Mouse (Mus musculus) embryo, embryonic 10 days (tissue): ENCODE measurements around the gene Etl4.

Source experiments
- DNase-seq: peaks from one replicate; pipeline ENCODE4 v3.0.0-alpha.2; 2015; ENCODE audit warnings: low spot score

Etl4 gene

GRCm38 (mm10) chr2:20763511-20764212 is 854.1 kb downstream of the Etl4 start:
- no peak for DNase-seq

DNA sequence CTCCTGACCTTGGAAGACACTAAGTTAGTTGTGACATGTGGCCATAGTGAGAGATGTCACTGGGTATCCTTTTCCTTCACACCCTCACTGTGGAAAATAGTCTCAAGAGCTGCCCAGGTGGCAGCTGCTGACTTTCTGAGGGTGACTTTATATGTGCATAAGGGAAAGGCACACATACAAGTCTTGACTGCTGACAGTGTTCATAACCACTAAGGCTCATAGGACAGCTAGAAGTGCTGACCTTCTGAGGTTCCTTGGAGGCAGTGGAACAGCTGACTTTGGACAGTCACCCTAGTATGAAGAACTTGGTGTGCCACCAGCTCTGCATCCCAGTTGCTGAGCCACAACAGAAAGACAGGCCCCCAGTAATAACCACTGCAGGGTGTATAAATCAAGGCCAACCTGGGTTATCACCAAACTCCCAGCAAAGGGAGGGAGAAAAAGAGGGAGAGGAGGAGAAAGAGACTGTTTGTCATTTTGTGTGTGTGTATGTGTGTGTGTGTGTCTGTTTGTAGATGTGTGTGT is 855.0 kb downstream of the Etl4 start:
- DNase-seq: no peak

- peak; percentile 59 for DNase-seq
Measured at GRCm38 (mm10) chr2:20768681-20769080, 859.1 kb downstream of the Etl4 start.

GRCm38 (mm10) chr2:20770171-20770570 is 860.6 kb downstream of the Etl4 start:
- no peak for DNase-seq

DNA sequence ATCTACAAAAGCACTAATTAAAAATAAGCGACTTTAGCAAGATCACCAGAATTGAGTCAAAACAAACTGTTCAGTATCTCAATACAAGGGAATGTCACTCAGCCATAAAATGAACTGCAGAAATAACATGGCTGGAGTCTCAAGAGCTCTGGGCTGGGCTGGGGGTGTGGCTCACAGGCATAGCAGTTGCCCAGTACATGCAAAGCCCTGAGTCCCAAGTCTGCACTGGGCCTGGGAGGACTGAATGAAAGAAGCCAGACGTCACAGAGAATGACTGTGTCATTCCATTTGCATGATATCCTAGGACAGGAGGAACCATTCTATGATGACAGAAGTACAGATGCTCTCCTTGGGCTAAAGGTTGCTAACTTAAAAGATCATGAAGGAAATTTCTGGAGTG is 864.9 kb downstream of the Etl4 start:
- DNase-seq: no peak

DNA sequence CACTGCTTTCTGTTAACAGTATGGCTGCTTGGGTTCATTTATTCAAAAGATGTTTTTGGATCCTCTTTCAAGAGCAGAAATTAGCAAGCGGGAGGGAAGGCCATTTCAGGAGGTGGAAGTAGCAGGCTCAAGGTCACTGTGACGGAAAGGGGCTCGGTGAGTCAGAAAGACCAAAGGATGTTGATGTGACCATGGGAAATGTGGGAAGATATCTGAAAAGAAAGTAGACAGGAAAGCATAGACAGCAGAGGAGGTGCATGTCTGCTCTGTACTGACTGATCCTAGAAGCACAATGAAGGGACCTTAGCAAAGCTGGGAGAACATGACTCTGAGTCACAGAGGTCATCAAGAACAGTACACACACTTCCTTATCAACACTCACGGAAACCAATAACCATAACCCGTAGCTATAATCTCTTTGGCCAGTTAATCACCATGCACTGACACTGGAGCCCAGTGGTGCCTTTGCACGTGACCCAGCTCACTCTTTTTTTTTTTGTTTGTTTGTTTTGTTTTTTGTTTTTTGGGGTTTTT is 866.7 kb downstream of the Etl4 start:
- DNase-seq: no peak

DNA sequence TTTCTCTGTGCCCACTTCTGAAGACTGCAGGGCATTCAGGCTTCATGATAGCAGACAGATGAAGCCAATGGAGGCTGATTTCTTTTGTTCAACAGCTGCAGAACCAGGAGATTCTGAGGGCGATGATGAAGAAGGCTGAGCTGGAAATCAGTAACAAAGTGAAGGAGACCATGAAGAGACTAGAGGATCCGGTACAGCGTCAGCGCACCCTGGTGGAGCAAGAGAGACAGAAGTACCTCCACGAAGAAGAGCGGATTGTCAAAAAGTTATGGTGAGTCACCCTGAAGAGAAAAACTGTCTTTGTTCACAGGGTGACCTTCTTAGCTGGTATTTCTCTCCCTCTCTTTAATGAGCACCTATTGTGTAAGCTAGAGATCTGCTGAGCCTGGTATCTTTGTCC is 868.4 kb downstream of the Etl4 start:
- DNase-seq: peak; percentile 53

DNA sequence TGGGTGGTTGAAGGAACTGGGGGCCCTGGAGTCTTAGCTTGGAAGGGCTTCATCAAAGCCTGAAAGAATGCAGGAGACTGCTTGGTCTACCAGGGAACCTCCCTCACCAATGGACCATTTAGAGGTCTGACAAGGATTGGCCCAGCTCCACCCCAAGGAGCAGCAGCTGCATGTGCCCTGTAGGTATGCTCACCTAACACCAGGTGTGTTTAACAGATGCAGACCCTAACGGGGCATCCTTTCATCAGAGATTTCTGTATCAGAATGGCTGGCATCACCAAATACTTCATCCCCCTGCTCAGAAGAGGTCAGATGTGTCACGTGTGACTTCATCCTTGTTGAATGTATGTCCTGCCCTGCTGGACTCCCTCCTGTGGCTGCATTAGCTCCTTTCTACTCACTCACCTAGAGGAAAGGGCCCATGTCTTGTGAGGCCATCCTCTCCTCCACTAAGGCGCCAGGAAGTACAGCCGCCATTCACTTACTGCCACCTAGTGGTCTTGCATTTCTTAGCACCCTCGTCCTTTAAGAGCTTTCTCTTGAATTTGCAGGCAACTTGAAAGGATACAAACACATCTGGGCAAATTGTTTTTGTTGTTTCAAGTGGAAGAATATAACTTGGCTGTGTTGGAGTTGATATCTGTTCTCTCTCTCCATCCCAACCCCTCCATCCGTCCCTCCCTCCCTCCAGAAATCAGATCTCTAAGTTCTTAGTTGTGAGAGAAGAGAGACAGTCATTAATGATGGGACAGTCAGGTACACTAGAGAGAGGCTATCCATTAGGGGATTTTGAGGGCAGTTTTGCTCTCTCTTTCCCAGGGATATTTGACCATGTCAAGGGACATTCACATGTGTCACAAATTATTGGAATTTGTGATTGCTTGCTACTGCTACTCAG is 870.2 kb downstream of the Etl4 start:
- peak; percentile 89 for DNase-seq

DNA sequence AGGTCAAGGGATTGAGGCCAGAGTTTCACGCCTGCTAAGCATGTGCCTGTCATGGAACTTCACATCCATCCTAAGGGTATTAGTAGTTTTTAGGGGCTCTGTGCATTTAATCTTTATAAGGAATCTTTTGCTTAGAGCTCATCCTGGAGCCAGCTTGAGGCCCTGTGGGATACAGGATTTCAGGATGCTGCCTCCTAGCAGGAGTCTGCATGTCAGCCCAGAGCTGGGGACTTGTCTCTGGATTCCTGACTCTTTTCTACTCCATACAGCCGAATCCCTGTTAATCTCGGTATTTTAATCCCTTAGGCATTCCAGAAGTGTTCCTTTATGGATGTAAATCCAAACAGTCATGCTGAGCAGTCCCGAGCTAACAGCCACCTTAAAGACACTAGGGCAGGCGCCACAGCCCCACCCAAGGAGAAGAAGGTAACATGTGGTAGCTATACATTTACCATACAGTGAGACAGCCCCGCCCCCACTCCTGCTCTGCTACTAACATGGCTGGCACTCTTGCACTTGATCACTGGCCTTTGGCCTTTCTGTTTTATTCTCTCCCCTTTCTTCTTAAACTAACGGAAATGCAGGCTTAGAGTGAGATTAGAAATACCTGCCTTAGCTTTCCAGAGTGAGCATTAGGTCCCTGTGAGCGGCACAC is 891.8 kb downstream of the Etl4 start:
- DNase-seq: no peak

DNA sequence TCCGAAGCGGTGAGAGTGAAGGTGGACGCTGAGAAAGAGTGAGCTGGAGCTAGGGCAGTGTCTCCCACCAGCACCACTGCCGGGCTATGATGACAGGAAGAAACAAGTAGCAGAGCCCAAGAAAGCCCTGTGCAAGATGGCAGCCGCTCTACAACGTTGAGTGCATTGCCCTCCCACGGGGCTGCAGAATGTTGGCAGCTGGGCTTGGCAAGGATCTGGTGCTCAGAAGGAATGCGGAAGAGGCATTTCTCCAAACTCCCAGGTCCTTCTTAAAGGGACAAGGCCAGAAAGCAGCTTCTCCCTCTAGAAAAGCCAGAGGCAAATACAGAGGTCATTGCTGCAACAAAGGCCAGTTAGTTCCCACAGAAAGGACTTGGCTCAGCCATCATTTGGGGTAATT is 901.9 kb downstream of the Etl4 start:
- DNase-seq: no peak

GRCm38 (mm10) chr2:20813986-20814385 is 904.4 kb downstream of the Etl4 start:
- DNase-seq: no peak

- DNase-seq: no peak
Measured at GRCm38 (mm10) chr2:20818226-20818625, 908.6 kb downstream of the Etl4 start.

GRCm38 (mm10) chr2:20826258-20826657 is 916.7 kb downstream of the Etl4 start:
- no peak for DNase-seq

- DNase-seq: no peak
Measured at GRCm38 (mm10) chr2:20830882-20831281, 921.3 kb downstream of the Etl4 start.

GRCm38 (mm10) chr2:20831608-20832406 is 922.2 kb downstream of the Etl4 start:
- no peak for DNase-seq

DNA sequence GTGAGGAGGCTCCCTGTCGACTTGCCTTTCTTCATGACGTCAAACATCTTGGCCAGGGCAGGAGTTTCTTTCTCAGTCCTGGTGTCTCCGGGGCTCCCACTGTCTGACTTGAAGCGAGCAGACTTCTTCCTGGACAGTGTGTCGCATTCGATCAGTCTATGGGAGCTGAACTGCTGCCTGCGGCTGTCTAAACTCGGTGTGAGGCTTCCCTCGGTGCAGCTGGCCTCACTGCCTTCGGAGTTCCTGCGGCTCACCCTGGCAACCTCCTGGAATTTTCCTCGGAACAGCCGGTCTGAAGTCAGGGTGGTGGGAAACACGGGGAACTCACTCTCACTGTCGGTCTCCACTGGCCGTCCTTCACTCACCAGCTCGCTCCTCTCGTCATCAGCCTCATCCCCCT is 939.8 kb downstream of the Etl4 start:
- DNase-seq: no peak
